Mouse (Mus musculus) spleen, adult 2 months (tissue): ENCODE data around the gene Rpl36al.

Experiments
- CTCF ChIP-seq: fragments of 200-500 bp; IDR thresholded peaks from 2 replicates; pipeline ENCODE4 v1.5.1; 2011; ENCODE audit warnings: mild to moderate bottlenecking, inconsistent platforms; ENCODE audit not compliant: insufficient read depth, insufficient read length, insufficient replicate concordance; ENCODE audit errors: extremely low read depth
- POLR2A ChIP-seq: fragments of 200-500 bp; IDR thresholded peaks from 2 replicates; pipeline ENCODE4 v1.6.1; 2011; ENCODE audit warnings: low read depth, low read length, inconsistent platforms

GRCm38 (mm10) chr12:69155923-69156322, 28.0 kb downstream of the Rpl36al start:
- TF ChIP-seq CTCF (no peak), POLR2A (no peak)
